Mouse (Mus musculus) G1E (cell line): ENCODE measurements around the gene Hoxd3.

Source experiments
- CTCF ChIP-seq: IDR thresholded peaks from 2 replicates; pipeline ENCODE4 v1.5.1; 2012; ENCODE audit warnings: low read depth, low read length, inconsistent platforms, mixed read lengths
- GATA1 ChIP-seq: IDR thresholded peaks from 2 replicates; pipeline ENCODE4 v1.6.1; 2012; ENCODE audit warnings: borderline replicate concordance, low read length, inconsistent platforms, mixed read lengths
- GATA2 ChIP-seq: IDR thresholded peaks from 2 replicates; pipeline ENCODE4 v1.6.1; 2012; ENCODE audit warnings: low read depth, low read length, inconsistent platforms, borderline replicate concordance
- POLR2AphosphoS5 ChIP-seq: IDR thresholded peaks from 2 replicates; pipeline ENCODE4 v1.6.1; 2012; ENCODE audit warnings: low read depth, low read length, inconsistent platforms; ENCODE audit not compliant: insufficient replicate concordance
- TAL1 ChIP-seq: conservative IDR thresholded peaks from 2 replicates; pipeline ENCODE4 v1.6.1; 2012; ENCODE audit warnings: low read depth, low read length, inconsistent platforms, mixed read lengths

DNA sequence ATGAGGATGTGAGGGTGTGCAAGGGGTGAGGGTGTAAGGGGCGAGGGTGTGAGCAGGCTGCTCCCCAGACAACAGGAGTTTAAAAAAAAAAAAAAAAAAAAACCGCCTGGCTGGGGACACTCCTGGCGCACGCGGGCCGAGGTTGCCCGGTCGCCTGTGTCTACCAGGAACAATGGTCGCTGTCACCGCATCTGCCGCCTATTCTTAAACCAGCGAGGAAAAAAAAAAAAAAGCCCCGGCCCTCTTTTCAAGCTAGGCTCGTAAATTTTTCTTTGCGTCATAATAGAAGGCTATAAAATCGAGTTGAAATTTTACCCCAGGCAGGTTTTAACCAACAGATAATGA, 21.6 kb downstream of the Hoxd3 start:
- TF ChIP-seq TAL1 = no peak
- no peak for TF ChIP-seq CTCF
- TF ChIP-seq GATA2 = no peak
- TF ChIP-seq GATA1 = no peak
- no peak for TF ChIP-seq POLR2AphosphoS5
